ENCODE assay signal across 11 mouse cellular contexts in genomic region chr12:100635601-100636298, GRCm38 (mm10).
"Had no signal": no experiment of that assay in that cellular context is flagged by ENCODE, and none has a peak within 500 bp of the region (broad histone marks: within the 10 kb centered on the region; RNA-seq: fewer than 3 reads in every experiment).

No protein-coding gene starts in this region.

- DNase-seq: kidney, adult 18-20 months; kidney, adult 9 months; kidney, postnatal 14 days; kidney, postnatal 4 days; lung, adult 18-20 months; lung, postnatal 14 days; lung, postnatal 4 days; thymus, postnatal 25 days had no signal

- H3K36me3 ChIP-seq: midbrain, embryonic 12.5 days; midbrain, embryonic 15.5 days had no signal

- H3K9me3 ChIP-seq: midbrain, embryonic 12.5 days; midbrain, embryonic 15.5 days had no signal

- H3K4me1 ChIP-seq: midbrain, embryonic 15.5 days had no signal

- H3K27ac ChIP-seq: liver, embryonic 14.5 days; midbrain, embryonic 12.5 days; midbrain, embryonic 15.5 days had no signal

- H3K9ac ChIP-seq: liver, embryonic 14.5 days; midbrain, embryonic 12.5 days; midbrain, embryonic 15.5 days had no signal

- H3K4me3 ChIP-seq: midbrain, embryonic 12.5 days; midbrain, embryonic 15.5 days had no signal

- H3K27me3 ChIP-seq: midbrain, embryonic 12.5 days; midbrain, embryonic 15.5 days had no signal

- H3K4me2 ChIP-seq: midbrain, embryonic 12.5 days; midbrain, embryonic 15.5 days had no signal

- ATAC-seq: midbrain, embryonic 15.5 days had no signal
